Mouse (Mus musculus): Measurements from ENCODE around the gene Olfr628. TPM values are rescaled to one million over a fixed set of nuclear protein-coding genes. Genes with fewer than 3 reads are reported as not detected.

The Olfr628 gene
- polyA plus RNA-seq (2014; fragmentation: Illumina TruSeq; extraction: RNeasy Lipid Tissue Mini Kit (QIAGEN cat#74804); ENCODE audit: low read depth, low replicate concordance): not detected

DNA sequence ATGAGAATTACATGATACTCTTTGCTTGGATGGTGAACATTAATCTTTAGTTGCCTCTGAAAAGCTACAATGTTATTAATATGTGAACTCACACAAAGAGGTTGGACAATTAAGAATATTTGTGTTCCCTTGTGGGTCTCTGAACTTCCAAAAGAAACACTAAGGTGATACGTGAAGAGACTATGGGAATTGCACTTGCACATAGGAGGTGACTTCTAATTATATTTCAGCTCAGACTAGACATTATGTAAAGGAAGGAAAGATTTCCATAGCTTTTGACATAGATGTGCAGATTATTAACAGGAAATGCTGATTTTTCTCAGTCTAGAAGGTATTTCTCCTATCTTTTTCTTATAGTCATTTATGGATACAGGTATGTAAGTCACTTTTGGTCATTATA lies at the start of gene Olfr628:
Olfr628 (plus strand) TSS at position 301 of the 400 bp plus-strand sequence.

DNA sequence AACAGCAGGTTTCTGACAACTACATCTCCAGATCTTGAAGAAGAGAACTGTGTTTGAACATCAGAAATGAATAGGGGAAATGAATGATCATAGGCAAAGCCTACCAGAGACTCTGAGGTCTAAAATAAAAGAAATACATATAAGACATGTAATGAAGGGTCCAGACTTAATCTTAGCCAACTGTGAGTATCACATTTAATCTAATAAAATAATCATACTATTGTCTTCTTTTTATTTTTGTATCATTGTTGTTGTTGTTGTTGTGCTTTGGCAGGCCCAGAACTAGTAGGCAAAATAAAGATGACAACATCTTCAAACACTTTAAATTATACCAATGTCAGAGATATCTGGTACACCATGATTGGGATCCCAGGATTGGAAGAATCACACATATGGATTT lies 47.8 kb upstream of the Olfr628 start, which contains the start of gene Olfr625-ps1:
Olfr625-ps1 (plus strand) TSS at position 301 of the 400 bp plus-strand sequence.

DNA sequence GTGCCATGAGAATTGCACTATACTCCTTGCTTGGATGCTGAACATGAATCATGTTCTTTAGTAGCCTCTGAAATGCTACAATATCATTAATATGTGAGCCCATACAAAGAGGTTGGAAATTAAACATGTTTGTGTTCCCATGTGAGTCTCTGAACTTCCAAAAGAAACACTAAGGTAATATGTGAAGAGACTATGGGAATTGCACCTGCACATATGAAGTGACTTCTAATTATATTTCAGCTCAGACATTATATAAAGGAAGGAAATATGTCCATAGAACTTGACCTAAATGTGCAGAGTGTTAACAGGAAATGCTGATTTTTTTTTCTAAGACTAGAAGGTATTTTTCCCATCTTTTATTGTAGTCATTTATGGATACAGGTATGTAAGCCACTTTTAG lies 15.8 kb upstream of the Olfr628 start, which contains the start of gene Olfr243:
Olfr243 (plus strand) TSS at position 301 of the 400 bp plus-strand sequence.

DNA sequence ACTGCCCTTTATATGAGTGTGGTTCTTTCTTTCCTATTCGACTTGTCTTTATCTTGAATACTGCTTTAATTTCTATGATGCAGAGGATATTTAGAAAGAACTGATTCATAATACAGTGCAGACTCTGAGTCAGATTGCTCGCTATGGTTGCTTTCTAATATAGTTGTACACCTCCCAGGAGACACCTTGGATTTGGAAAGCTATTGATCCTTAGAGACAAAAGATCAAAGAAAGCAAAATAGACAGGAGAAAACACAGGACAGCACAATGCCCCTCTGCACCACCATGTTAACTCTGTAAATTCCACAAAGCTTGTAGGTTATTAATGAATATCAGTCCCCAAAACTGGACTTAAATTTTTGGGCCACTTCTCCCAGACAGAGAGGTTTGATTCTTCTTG lies 14.7 kb downstream of the Olfr628 start, which contains the start of gene Olfr629:
Olfr629 (minus strand) TSS at position 101 of the 400 bp plus-strand sequence.

DNA sequence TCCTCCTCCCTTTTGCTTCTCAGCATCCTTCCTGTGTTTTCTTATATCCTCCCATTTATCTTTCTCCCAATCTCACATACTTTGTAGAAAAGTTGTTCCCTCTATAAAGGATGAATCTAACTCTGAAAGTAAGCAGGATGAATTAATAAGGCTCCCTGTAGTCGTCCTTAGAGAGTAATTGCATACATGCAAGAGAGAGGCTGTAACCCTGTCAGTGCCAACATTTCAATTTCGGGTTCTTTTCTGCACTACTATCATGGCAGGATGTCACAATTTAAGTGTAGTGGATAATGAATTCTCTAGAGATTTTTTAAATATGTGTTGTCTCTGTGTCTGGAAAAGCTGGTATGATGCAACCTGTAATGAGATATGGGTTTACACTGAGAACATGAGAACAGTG lies 27.1 kb downstream of the Olfr628 start, which contains the start of gene Olfr630:
Olfr630 (minus strand) TSS at position 101 of the 400 bp plus-strand sequence.

DNA sequence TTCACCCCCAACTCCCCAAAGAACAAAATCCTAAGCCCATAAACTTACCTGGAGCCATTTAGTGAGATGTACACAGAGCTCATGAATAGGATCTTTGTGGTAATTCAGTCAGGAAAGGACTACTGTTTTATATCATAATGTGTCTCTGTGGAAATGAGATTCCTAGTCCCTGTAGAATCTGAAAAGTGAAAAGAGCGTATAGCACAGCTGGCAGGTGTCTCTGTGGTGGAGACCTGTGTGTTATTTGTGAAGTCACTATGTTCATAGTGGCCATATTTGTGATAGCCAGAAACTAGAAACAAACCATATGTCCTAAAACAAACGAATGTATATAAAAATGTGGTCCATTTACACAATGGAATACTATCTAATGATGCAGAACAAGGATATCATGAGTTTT lies 41.3 kb downstream of the Olfr628 start, which contains the start of gene Olfr69:
Olfr69 (minus strand) TSS at position 101 of the 400 bp plus-strand sequence.

DNA sequence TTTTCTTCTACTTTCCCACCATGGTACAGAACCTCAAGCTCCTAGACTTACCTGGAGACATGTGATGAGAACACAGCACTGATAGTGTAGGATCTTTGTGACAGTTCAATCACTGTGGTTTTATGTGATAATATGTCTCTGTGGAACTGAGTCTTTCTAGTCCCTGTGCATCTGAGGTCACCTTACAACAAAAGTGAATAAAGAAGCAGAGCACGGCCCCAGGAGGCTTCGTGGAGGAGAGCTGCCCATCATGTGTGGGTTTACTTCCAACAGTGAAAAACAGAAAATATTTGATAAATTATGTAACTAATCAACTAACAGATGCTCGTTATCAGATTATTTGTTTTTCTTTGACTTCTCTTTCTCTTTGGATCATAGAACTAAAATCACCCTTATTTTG lies 49.4 kb downstream of the Olfr628 start, which contains the start of gene Olfr68:
Olfr68 (minus strand) TSS at position 101 of the 400 bp plus-strand sequence.

Other genes starting within 250 kb of the Olfr628 start
- not detected for gene Olfr609, start 232.3 kb upstream of the Olfr628 start, polyA plus RNA-seq (2014; fragmentation: Illumina TruSeq; extraction: RNeasy Lipid Tissue Mini Kit (QIAGEN cat#74804); ENCODE audit: low read depth, low replicate concordance)
- gene Olfr610, start 218.3 kb upstream of the Olfr628 start, polyA plus RNA-seq (2014; fragmentation: Illumina TruSeq; extraction: RNeasy Lipid Tissue Mini Kit (QIAGEN cat#74804); ENCODE audit: low read depth, low replicate concordance): not detected
- not detected for gene Olfr611, start 209.5 kb upstream of the Olfr628 start, polyA plus RNA-seq (2014; fragmentation: Illumina TruSeq; extraction: RNeasy Lipid Tissue Mini Kit (QIAGEN cat#74804); ENCODE audit: low read depth, low replicate concordance)
- not detected for gene Olfr612, start 187.7 kb upstream of the Olfr628 start, polyA plus RNA-seq (2014; fragmentation: Illumina TruSeq; extraction: RNeasy Lipid Tissue Mini Kit (QIAGEN cat#74804); ENCODE audit: low read depth, low replicate concordance)
- gene Olfr613, start 182.3 kb upstream of the Olfr628 start, polyA plus RNA-seq (2014; fragmentation: Illumina TruSeq; extraction: RNeasy Lipid Tissue Mini Kit (QIAGEN cat#74804); ENCODE audit: low read depth, low replicate concordance): not detected
- not detected for gene Olfr615, start 174.3 kb upstream of the Olfr628 start, polyA plus RNA-seq (2014; fragmentation: Illumina TruSeq; extraction: RNeasy Lipid Tissue Mini Kit (QIAGEN cat#74804); ENCODE audit: low read depth, low replicate concordance)
- not detected for gene Olfr616, start 161.2 kb upstream of the Olfr628 start, polyA plus RNA-seq (2014; fragmentation: Illumina TruSeq; extraction: RNeasy Lipid Tissue Mini Kit (QIAGEN cat#74804); ENCODE audit: low read depth, low replicate concordance)
- gene Olfr617, start 157.3 kb upstream of the Olfr628 start, polyA plus RNA-seq (2014; fragmentation: Illumina TruSeq; extraction: RNeasy Lipid Tissue Mini Kit (QIAGEN cat#74804); ENCODE audit: low read depth, low replicate concordance): not detected
- not detected for gene Olfr618, start 140.3 kb upstream of the Olfr628 start, polyA plus RNA-seq (2014; fragmentation: Illumina TruSeq; extraction: RNeasy Lipid Tissue Mini Kit (QIAGEN cat#74804); ENCODE audit: low read depth, low replicate concordance)
- not detected for gene Olfr619, start 129.8 kb upstream of the Olfr628 start, polyA plus RNA-seq (2014; fragmentation: Illumina TruSeq; extraction: RNeasy Lipid Tissue Mini Kit (QIAGEN cat#74804); ENCODE audit: low read depth, low replicate concordance)
- gene Olfr620, start 117.8 kb upstream of the Olfr628 start, polyA plus RNA-seq (2014; fragmentation: Illumina TruSeq; extraction: RNeasy Lipid Tissue Mini Kit (QIAGEN cat#74804); ENCODE audit: low read depth, low replicate concordance): not detected
- gene Olfr622, start 87.7 kb upstream of the Olfr628 start, polyA plus RNA-seq (2014; fragmentation: Illumina TruSeq; extraction: RNeasy Lipid Tissue Mini Kit (QIAGEN cat#74804); ENCODE audit: low read depth, low replicate concordance): not detected
- not detected for gene Olfr623, start 66.7 kb upstream of the Olfr628 start, polyA plus RNA-seq (2014; fragmentation: Illumina TruSeq; extraction: RNeasy Lipid Tissue Mini Kit (QIAGEN cat#74804); ENCODE audit: low read depth, low replicate concordance)
- gene Olfr624, start 59.2 kb upstream of the Olfr628 start, polyA plus RNA-seq (2014; fragmentation: Illumina TruSeq; extraction: RNeasy Lipid Tissue Mini Kit (QIAGEN cat#74804); ENCODE audit: low read depth, low replicate concordance): not detected
- not detected for gene Olfr625-ps1, start 47.7 kb upstream of the Olfr628 start, polyA plus RNA-seq (2014; fragmentation: Illumina TruSeq; extraction: RNeasy Lipid Tissue Mini Kit (QIAGEN cat#74804); ENCODE audit: low read depth, low replicate concordance)
- gene Olfr243, start 15.7 kb upstream of the Olfr628 start, polyA plus RNA-seq (2014; fragmentation: Illumina TruSeq; extraction: RNeasy Lipid Tissue Mini Kit (QIAGEN cat#74804); ENCODE audit: low read depth, low replicate concordance): not detected
- gene Olfr629, start 14.6 kb downstream of the Olfr628 start, polyA plus RNA-seq (2014; fragmentation: Illumina TruSeq; extraction: RNeasy Lipid Tissue Mini Kit (QIAGEN cat#74804); ENCODE audit: low read depth, low replicate concordance): not detected
- not detected for gene Olfr630, start 27.0 kb downstream of the Olfr628 start, polyA plus RNA-seq (2014; fragmentation: Illumina TruSeq; extraction: RNeasy Lipid Tissue Mini Kit (QIAGEN cat#74804); ENCODE audit: low read depth, low replicate concordance)
- not detected for gene Olfr69, start 41.2 kb downstream of the Olfr628 start, polyA plus RNA-seq (2014; fragmentation: Illumina TruSeq; extraction: RNeasy Lipid Tissue Mini Kit (QIAGEN cat#74804); ENCODE audit: low read depth, low replicate concordance)
- not detected for gene Olfr68, start 49.3 kb downstream of the Olfr628 start, polyA plus RNA-seq (2014; fragmentation: Illumina TruSeq; extraction: RNeasy Lipid Tissue Mini Kit (QIAGEN cat#74804); ENCODE audit: low read depth, low replicate concordance)
- gene Olfr67, start 61.4 kb downstream of the Olfr628 start, polyA plus RNA-seq (2014; fragmentation: Illumina TruSeq; extraction: RNeasy Lipid Tissue Mini Kit (QIAGEN cat#74804); ENCODE audit: low read depth, low replicate concordance): not detected
- gene Hbb-bt, start 83.6 kb downstream of the Olfr628 start, polyA plus RNA-seq (2014; fragmentation: Illumina TruSeq; extraction: RNeasy Lipid Tissue Mini Kit (QIAGEN cat#74804); ENCODE audit: low read depth, low replicate concordance): 792 TPM
- gene Hbb-bs, start 97.7 kb downstream of the Olfr628 start, polyA plus RNA-seq (2014; fragmentation: Illumina TruSeq; extraction: RNeasy Lipid Tissue Mini Kit (QIAGEN cat#74804); ENCODE audit: low read depth, low replicate concordance): 6,129 TPM
- gene Hbb-bh2, start 110.1 kb downstream of the Olfr628 start, polyA plus RNA-seq (2014; fragmentation: Illumina TruSeq; extraction: RNeasy Lipid Tissue Mini Kit (QIAGEN cat#74804); ENCODE audit: low read depth, low replicate concordance): not detected
- gene Hbb-bh1, start 112.8 kb downstream of the Olfr628 start, polyA plus RNA-seq (2014; fragmentation: Illumina TruSeq; extraction: RNeasy Lipid Tissue Mini Kit (QIAGEN cat#74804); ENCODE audit: low read depth, low replicate concordance): not detected
- gene Hbb-y, start 122.8 kb downstream of the Olfr628 start, polyA plus RNA-seq (2014; fragmentation: Illumina TruSeq; extraction: RNeasy Lipid Tissue Mini Kit (QIAGEN cat#74804); ENCODE audit: low read depth, low replicate concordance): not detected
- not detected for gene Olfr66, start 155.9 kb downstream of the Olfr628 start, polyA plus RNA-seq (2014; fragmentation: Illumina TruSeq; extraction: RNeasy Lipid Tissue Mini Kit (QIAGEN cat#74804); ENCODE audit: low read depth, low replicate concordance)
- not detected for gene Olfr64, start 164.1 kb downstream of the Olfr628 start, polyA plus RNA-seq (2014; fragmentation: Illumina TruSeq; extraction: RNeasy Lipid Tissue Mini Kit (QIAGEN cat#74804); ENCODE audit: low read depth, low replicate concordance)
- not detected for gene Olfr65, start 173.1 kb downstream of the Olfr628 start, polyA plus RNA-seq (2014; fragmentation: Illumina TruSeq; extraction: RNeasy Lipid Tissue Mini Kit (QIAGEN cat#74804); ENCODE audit: low read depth, low replicate concordance)
- not detected for gene Olfr631, start 198.5 kb downstream of the Olfr628 start, polyA plus RNA-seq (2014; fragmentation: Illumina TruSeq; extraction: RNeasy Lipid Tissue Mini Kit (QIAGEN cat#74804); ENCODE audit: low read depth, low replicate concordance)
- gene Olfr632, start 204.0 kb downstream of the Olfr628 start, polyA plus RNA-seq (2014; fragmentation: Illumina TruSeq; extraction: RNeasy Lipid Tissue Mini Kit (QIAGEN cat#74804); ENCODE audit: low read depth, low replicate concordance): not detected
- not detected for gene Olfr633, start 214.1 kb downstream of the Olfr628 start, polyA plus RNA-seq (2014; fragmentation: Illumina TruSeq; extraction: RNeasy Lipid Tissue Mini Kit (QIAGEN cat#74804); ENCODE audit: low read depth, low replicate concordance)
- not detected for gene Olfr635, start 240.8 kb downstream of the Olfr628 start, polyA plus RNA-seq (2014; fragmentation: Illumina TruSeq; extraction: RNeasy Lipid Tissue Mini Kit (QIAGEN cat#74804); ENCODE audit: low read depth, low replicate concordance)

All from heart, adult 10 weeks (tissue).